Mouse (Mus musculus): ENCODE measurements around the gene Slc51a. TPM values are rescaled to one million over a fixed set of nuclear protein-coding genes. Genes with fewer than 3 reads are reported as not detected.

Gene Slc51a
- polyA plus RNA-seq, 1 experiment from 2014 or later, result 0.90 TPM

GRCm38 (mm10) chr16:32434066-32434465 is 53.6 kb downstream of the Slc51a start:
- DNase-seq (ENCODE audit: low spot score), result peak; percentile 93

GRCm38 (mm10) chr16:32433138-32433537 is 54.5 kb downstream of the Slc51a start:
- no peak for DNase-seq (ENCODE audit: low spot score)

GRCm38 (mm10) chr16:32431926-32432325 is 55.8 kb downstream of the Slc51a start:
- DNase-seq (ENCODE audit: low spot score), result no peak

- DNase-seq (ENCODE audit: low spot score), result peak; percentile 18
These were observed 56.6 kb downstream of the Slc51a start for GRCm38 (mm10) chr16:32431047-32431591.

- peak; percentile 86 for DNase-seq (ENCODE audit: low spot score)
These were observed 57.1 kb downstream of the Slc51a start, which contains the start of gene Pcyt1a for GRCm38 (mm10) chr16:32430474-32431046. TSS of gene Pcyt1a (plus strand) at chr16:32430921.

- no peak for DNase-seq (ENCODE audit: low spot score)
These were observed 60.2 kb downstream of the Slc51a start for GRCm38 (mm10) chr16:32427506-32427905.

Other genes starting within 250 kb of the Slc51a start
- 8.8 and 11.9 TPM in 2 replicates for gene Fbxo45, start 240.7 kb downstream of the Slc51a start, polyA plus RNA-seq (2015; fragmentation: Nextera tagmentation; extraction: Ambion mirVana)
- 23.9 and 26.8 TPM in 2 replicates for gene Wdr53, start 240.7 kb downstream of the Slc51a start, polyA plus RNA-seq (2015; fragmentation: Nextera tagmentation; extraction: Ambion mirVana)
- gene Smco1, start 216.4 kb downstream of the Slc51a start, polyA plus RNA-seq (2015; fragmentation: Nextera tagmentation; extraction: Ambion mirVana), result not detected in 2 replicates
- gene Rnf168, start 210.4 kb downstream of the Slc51a start, polyA plus RNA-seq (2015; fragmentation: Nextera tagmentation; extraction: Ambion mirVana), result 24.6 and 31.5 TPM in 2 replicates
- 20.0 and 21.8 TPM in 2 replicates for gene Ubxn7, start 155.6 kb downstream of the Slc51a start, polyA plus RNA-seq (2015; fragmentation: Nextera tagmentation; extraction: Ambion mirVana)
- gene Tm4sf19, start 87.4 kb downstream of the Slc51a start, polyA plus RNA-seq (2015; fragmentation: Nextera tagmentation; extraction: Ambion mirVana), result not detected in 2 replicates
- 14.1 and 15.5 TPM in 2 replicates for gene Tctex1d2, start 68.2 kb downstream of the Slc51a start, polyA plus RNA-seq (2015; fragmentation: Nextera tagmentation; extraction: Ambion mirVana)
- gene Pcyt1a, start 57.0 kb downstream of the Slc51a start, polyA plus RNA-seq (2015; fragmentation: Nextera tagmentation; extraction: Ambion mirVana), result 14.8 and 15.8 TPM in 2 replicates
- gene Zdhhc19, start 8.4 kb upstream of the Slc51a start, polyA plus RNA-seq (2015; fragmentation: Nextera tagmentation; extraction: Ambion mirVana), result not detected in 2 replicates
- 40.0 and 43.4 TPM in 2 replicates for gene Tfrc, start 121.0 kb upstream of the Slc51a start, polyA plus RNA-seq (2015; fragmentation: Nextera tagmentation; extraction: Ambion mirVana)
- 20.1 and 23.5 TPM in 2 replicates for gene Tnk2, start 156.0 kb upstream of the Slc51a start, polyA plus RNA-seq (2015; fragmentation: Nextera tagmentation; extraction: Ambion mirVana)
- 0.24 and 0.56 TPM in 2 replicates for gene Muc4, start 248.0 kb upstream of the Slc51a start, polyA plus RNA-seq (2015; fragmentation: Nextera tagmentation; extraction: Ambion mirVana)

Measured in thymus, postnatal 0 days (tissue).